Mouse (Mus musculus): Measurements from ENCODE around the gene Hist1h3d. TPM values are rescaled to one million over a fixed set of nuclear protein-coding genes. Genes with fewer than 3 reads are reported as not detected.
"Not testable (repeated sequence)": the region's sequence is repeated elsewhere in the genome, so short reads cannot be mapped to it uniquely, and the experiment has no call there.

Hist1h3d gene
- polyA plus RNA-seq, 1 experiment from 2014 or later: 4.2 TPM

- ATAC-seq (ENCODE audit: low FRiP score, low TSS enrichment) (no peak), DNase-seq (ENCODE audit: low spot score) (no peak)
- Histone ChIP-seq H3K4me1 (replicated peaks; ENCODE audit: control insufficient read depth, insufficient read depth) (0 out of 2 replicates have a peak, but pooled peaks cover 2% of the 10 kb centered on the region), H3K9ac (ENCODE audit: low read length) (peak overlapping the region; percentile 62), H3K9me3 (ENCODE audit: control insufficient read depth, low read length) (no peaks in the 10 kb centered on the region), H3K36me3 (ENCODE audit: control insufficient read depth, insufficient read depth, low read length) (no peaks in the 10 kb centered on the region), H3K4me2 (replicated peaks; ENCODE audit: low read depth) (peak overlapping the region; percentile 67), H3K4me3 (ENCODE audit: low read depth, low read length) (peak overlapping the region; percentile 57), H3K27ac (replicated peaks) (peak overlapping the region; percentile 93), H3K27me3 (ENCODE audit: control insufficient read depth, insufficient read depth, low read length) (no peaks in the 10 kb centered on the region)
- TF ChIP-seq EP300 (optimal IDR thresholded peaks at IDR 0.05) (no peak), CTCF (IDR thresholded peaks at IDR 0.05; ENCODE audit: low read depth) (no peak)
- WGBS: 3% methylated on average over 1 of the region's 1 CpGs
Observed at GRCm38 (mm10) chr13:23586940-23587225, 11.3 kb downstream of the Hist1h3d start.

GRCm38 (mm10) chr13:23591206-23591605 lies 15.6 kb downstream of the Hist1h3d start:
- H3K27me3 ChIP-seq (ENCODE audit: control insufficient read depth, insufficient read depth, low read length): no peaks in the 10 kb centered on the region
- H3K9me3 ChIP-seq (ENCODE audit: control insufficient read depth, low read length): no peaks in the 10 kb centered on the region
- no peak for DNase-seq (ENCODE audit: low spot score)
- no peak for ATAC-seq (ENCODE audit: low FRiP score, low TSS enrichment)
- no peak overlapping the region for H3K9ac ChIP-seq (ENCODE audit: low read length)
- no peak overlapping the region for H3K4me2 ChIP-seq (replicated peaks; ENCODE audit: low read depth)
- no peaks in the 10 kb centered on the region for H3K36me3 ChIP-seq (ENCODE audit: control insufficient read depth, insufficient read depth, low read length)
- TF ChIP-seq EP300 (optimal IDR thresholded peaks at IDR 0.05): no peak
- no peak for TF ChIP-seq CTCF (IDR thresholded peaks at IDR 0.05; ENCODE audit: low read depth)
- H3K27ac ChIP-seq (replicated peaks): no peak overlapping the region
- no peaks in the 10 kb centered on the region for H3K4me1 ChIP-seq (replicated peaks; ENCODE audit: control insufficient read depth, insufficient read depth)
- H3K4me3 ChIP-seq (ENCODE audit: low read depth, low read length): no peak overlapping the region
- WGBS: 93% methylated on average over 7 of the region's 7 CpGs

GRCm38 (mm10) chr13:23591886-23592285 lies 16.3 kb downstream of the Hist1h3d start:
- not testable (repeated sequence) for H3K9me3 ChIP-seq (ENCODE audit: control insufficient read depth, low read length); DNase-seq (ENCODE audit: low spot score); H3K9ac ChIP-seq (ENCODE audit: low read length); H3K4me3 ChIP-seq (ENCODE audit: low read depth, low read length); H3K4me1 ChIP-seq (replicated peaks; ENCODE audit: control insufficient read depth, insufficient read depth); H3K36me3 ChIP-seq (ENCODE audit: control insufficient read depth, insufficient read depth, low read length); H3K27me3 ChIP-seq (ENCODE audit: control insufficient read depth, insufficient read depth, low read length); ATAC-seq (ENCODE audit: low FRiP score, low TSS enrichment); H3K27ac ChIP-seq (replicated peaks); H3K4me2 ChIP-seq (replicated peaks; ENCODE audit: low read depth)
- 74% methylated on average over 7 of the region's 7 CpGs for WGBS

GRCm38 (mm10) chr13:23592614-23593013 lies 17.1 kb downstream of the Hist1h3d start:
- ATAC-seq (ENCODE audit: low FRiP score, low TSS enrichment) (no peak), DNase-seq (ENCODE audit: low spot score) (no peak)
- Histone ChIP-seq H3K27ac (replicated peaks) (no peak overlapping the region; the same call in 1 of the 2 replicates), H3K4me3 (ENCODE audit: low read depth, low read length) (no peak overlapping the region), H3K9ac (ENCODE audit: low read length) (no peak overlapping the region), H3K36me3 (ENCODE audit: control insufficient read depth, insufficient read depth, low read length) (no peaks in the 10 kb centered on the region), H3K9me3 (ENCODE audit: control insufficient read depth, low read length) (no peaks in the 10 kb centered on the region), H3K27me3 (ENCODE audit: control insufficient read depth, insufficient read depth, low read length) (no peaks in the 10 kb centered on the region), H3K4me1 (replicated peaks; ENCODE audit: control insufficient read depth, insufficient read depth) (no peaks in the 10 kb centered on the region), H3K4me2 (replicated peaks; ENCODE audit: low read depth) (no peak overlapping the region)
- WGBS: 64% methylated on average over 7 of the region's 7 CpGs
- no peak for TF ChIP-seq CTCF (IDR thresholded peaks at IDR 0.05; ENCODE audit: low read depth)
- TF ChIP-seq EP300 (optimal IDR thresholded peaks at IDR 0.05): no peak

GRCm38 (mm10) chr13:23593051-23593770 lies 17.6 kb downstream of the Hist1h3d start:
- ATAC-seq (ENCODE audit: low FRiP score, low TSS enrichment) (peak; percentile 51), DNase-seq (ENCODE audit: low spot score) (peak; percentile 29)
- no peaks in the 10 kb centered on the region for H3K4me1 ChIP-seq (replicated peaks; ENCODE audit: control insufficient read depth, insufficient read depth)
- no peaks in the 10 kb centered on the region for H3K27me3 ChIP-seq (ENCODE audit: control insufficient read depth, insufficient read depth, low read length)
- no peak overlapping the region for H3K4me2 ChIP-seq (replicated peaks; ENCODE audit: low read depth)
- WGBS: 52% methylated on average over 5 of the region's 5 CpGs
- no peaks in the 10 kb centered on the region for H3K9me3 ChIP-seq (ENCODE audit: control insufficient read depth, low read length)
- TF ChIP-seq CTCF (IDR thresholded peaks at IDR 0.05; ENCODE audit: low read depth) (no peak), EP300 (optimal IDR thresholded peaks at IDR 0.05) (no peak)
- H3K36me3 ChIP-seq (ENCODE audit: control insufficient read depth, insufficient read depth, low read length): no peaks in the 10 kb centered on the region
- no peak overlapping the region for H3K9ac ChIP-seq (ENCODE audit: low read length)
- H3K27ac ChIP-seq (replicated peaks): peak overlapping the region; percentile 49
- H3K4me3 ChIP-seq (ENCODE audit: low read depth, low read length): no peak overlapping the region

- no peaks in the 10 kb centered on the region for H3K27me3 ChIP-seq (ENCODE audit: control insufficient read depth, insufficient read depth, low read length)
- no peaks in the 10 kb centered on the region for H3K9me3 ChIP-seq (ENCODE audit: control insufficient read depth, low read length)
- no peak overlapping the region for H3K4me2 ChIP-seq (replicated peaks; ENCODE audit: low read depth)
- no peak overlapping the region for H3K27ac ChIP-seq (replicated peaks)
- no peak for TF ChIP-seq EP300 (optimal IDR thresholded peaks at IDR 0.05)
- no peak for TF ChIP-seq CTCF (IDR thresholded peaks at IDR 0.05; ENCODE audit: low read depth)
- no peaks in the 10 kb centered on the region for H3K36me3 ChIP-seq (ENCODE audit: control insufficient read depth, insufficient read depth, low read length)
- no peak overlapping the region for H3K4me3 ChIP-seq (ENCODE audit: low read depth, low read length)
- 74% methylated on average over 2 of the region's 2 CpGs for WGBS
- ATAC-seq (ENCODE audit: low FRiP score, low TSS enrichment): no peak
- no peak overlapping the region for H3K9ac ChIP-seq (ENCODE audit: low read length)
- DNase-seq (ENCODE audit: low spot score): no peak
- no peaks in the 10 kb centered on the region for H3K4me1 ChIP-seq (replicated peaks; ENCODE audit: control insufficient read depth, insufficient read depth)
Observed at GRCm38 (mm10) chr13:23595185-23595584, 19.6 kb downstream of the Hist1h3d start.

Measured in stomach, postnatal 0 days (tissue).